Mouse (Mus musculus) monocyte, adult 59 days (primary cell): ENCODE measurements around the gene Olfr105-ps. TPM values are rescaled to one million over a fixed set of nuclear protein-coding genes. Genes with fewer than 3 reads are reported as not detected.

Experiments
- total RNA-seq, 2 experiments: library from RNA; stranded (reverse); gene quantifications; one replicate each; pipeline ENCODE4 v1.2.4; 2023

Olfr105-ps gene
- not detected for total RNA-seq

GRCm38 (mm10) chr17:37378733-37379132 lies at the start of gene Olfr105-ps:
Gene Olfr105-ps, plus strand, starts transcription at chr17:37379033.

GRCm38 (mm10) chr17:37339598-37339997 lies 39.2 kb upstream of the Olfr105-ps start, which contains the start of gene Olfr103:
Gene Olfr103, minus strand, starts transcription at chr17:37339698.

GRCm38 (mm10) chr17:37359282-37359681 lies 19.6 kb upstream of the Olfr105-ps start, which contains the start of gene Olfr104-ps:
Gene Olfr104-ps, plus strand, starts transcription at chr17:37359582.

GRCm38 (mm10) chr17:37390093-37390492 lies 11.3 kb downstream of the Olfr105-ps start, which contains the start of gene Olfr106-ps:
Gene Olfr106-ps, plus strand, starts transcription at chr17:37390393.

GRCm38 (mm10) chr17:37398926-37399325 lies 20.1 kb downstream of the Olfr105-ps start, which contains the start of gene Olfr107:
Gene Olfr107, plus strand, starts transcription at chr17:37399226.

Other genes with a start within 250 kb of the Olfr105-ps start
- not detected for gene Olfr93, start 217.5 kb upstream of the Olfr105-ps start, total RNA-seq
- gene Ubd, start 185.1 kb upstream of the Olfr105-ps start, total RNA-seq, result 10 to 100 TPM in 1 of 2 experiments, 1 to 10 TPM in 1; 6.6 to 10.8 TPM
- gene Olfr94, start 178.0 kb upstream of the Olfr105-ps start, total RNA-seq, result not detected
- gene Olfr95, start 165.9 kb upstream of the Olfr105-ps start, total RNA-seq, result not detected
- gene Olfr96, start 158.9 kb upstream of the Olfr105-ps start, total RNA-seq, result not detected
- not detected for gene Olfr97, start 141.7 kb upstream of the Olfr105-ps start, total RNA-seq
- gene Olfr98, start 115.3 kb upstream of the Olfr105-ps start, total RNA-seq, result not detected
- 10 to 100 TPM; 29.0 to 30.6 TPM for gene H2-M3, start 108.8 kb upstream of the Olfr105-ps start, total RNA-seq
- gene Olfr99, start 95.6 kb upstream of the Olfr105-ps start, total RNA-seq, result not detected
- not detected for gene Olfr101, start 74.7 kb upstream of the Olfr105-ps start, total RNA-seq
- gene Olfr102, start 62.0 kb upstream of the Olfr105-ps start, total RNA-seq, result not detected
- gene Olfr103, start 39.3 kb upstream of the Olfr105-ps start, total RNA-seq, result not detected
- not detected for gene Olfr104-ps, start 19.5 kb upstream of the Olfr105-ps start, total RNA-seq
- not detected for gene Olfr106-ps, start 11.4 kb downstream of the Olfr105-ps start, total RNA-seq
- not detected for gene Olfr107, start 20.2 kb downstream of the Olfr105-ps start, total RNA-seq
- not detected for gene Olfr108, start 66.4 kb downstream of the Olfr105-ps start, total RNA-seq
- not detected for gene Olfr109, start 79.9 kb downstream of the Olfr105-ps start, total RNA-seq
- 1 to 10 TPM; 7.7 to 9.7 TPM for gene H2-M2, start 104.5 kb downstream of the Olfr105-ps start, total RNA-seq
- gene Olfr110, start 113.4 kb downstream of the Olfr105-ps start, total RNA-seq, result under 1 TPM in 1 of 2 experiments, not detected in 1; 0.64 TPM
- gene Olfr111, start 129.0 kb downstream of the Olfr105-ps start, total RNA-seq, result 1 to 10 TPM in 1 of 2 experiments, under 1 TPM in 1; 0.68 to 1.2 TPM
- not detected for gene Olfr112, start 190.4 kb downstream of the Olfr105-ps start, total RNA-seq
- not detected for gene Olfr113, start 198.6 kb downstream of the Olfr105-ps start, total RNA-seq
- gene Olfr114, start 213.7 kb downstream of the Olfr105-ps start, total RNA-seq, result not detected
- not detected for gene Olfr115, start 248.1 kb downstream of the Olfr105-ps start, total RNA-seq
- not detected for gene Olfr116, start 248.2 kb downstream of the Olfr105-ps start, total RNA-seq